Mouse (Mus musculus) ES-Bruce4 (cell line): Measurements from ENCODE around the gene Drg1.
"Not testable (repeated sequence)": the region's sequence is repeated elsewhere in the genome, so short reads cannot be mapped to it uniquely, and the experiment has no call there.

Source experiments
- CTCF ChIP-seq: IDR thresholded peaks from one replicate; pipeline ENCODE4 v1.8.1; 2011; ENCODE audit warnings: low read depth, low read length
- EP300 ChIP-seq: IDR thresholded peaks from 2 replicates; pipeline ENCODE4 v1.6.1; 2011; ENCODE audit warnings: low read depth, low read length; ENCODE audit not compliant: insufficient read depth
- POLR2A ChIP-seq: IDR thresholded peaks from one replicate; pipeline ENCODE4 v1.8.1; 2011; ENCODE audit warnings: low read length; ENCODE audit not compliant: insufficient read depth

- not testable (repeated sequence) for TF ChIP-seq CTCF, POLR2A, EP300
Observed at GRCm38 (mm10) chr11:3163661-3164060, 102.6 kb downstream of the Drg1 start.
